Mouse (Mus musculus): ENCODE data around the gene Inha. TPM values are rescaled to one million over a fixed set of nuclear protein-coding genes. Genes with fewer than 3 reads are reported as not detected.

Inha gene
- polyA plus RNA-seq, 1 experiment = 0.64 TPM

DNA sequence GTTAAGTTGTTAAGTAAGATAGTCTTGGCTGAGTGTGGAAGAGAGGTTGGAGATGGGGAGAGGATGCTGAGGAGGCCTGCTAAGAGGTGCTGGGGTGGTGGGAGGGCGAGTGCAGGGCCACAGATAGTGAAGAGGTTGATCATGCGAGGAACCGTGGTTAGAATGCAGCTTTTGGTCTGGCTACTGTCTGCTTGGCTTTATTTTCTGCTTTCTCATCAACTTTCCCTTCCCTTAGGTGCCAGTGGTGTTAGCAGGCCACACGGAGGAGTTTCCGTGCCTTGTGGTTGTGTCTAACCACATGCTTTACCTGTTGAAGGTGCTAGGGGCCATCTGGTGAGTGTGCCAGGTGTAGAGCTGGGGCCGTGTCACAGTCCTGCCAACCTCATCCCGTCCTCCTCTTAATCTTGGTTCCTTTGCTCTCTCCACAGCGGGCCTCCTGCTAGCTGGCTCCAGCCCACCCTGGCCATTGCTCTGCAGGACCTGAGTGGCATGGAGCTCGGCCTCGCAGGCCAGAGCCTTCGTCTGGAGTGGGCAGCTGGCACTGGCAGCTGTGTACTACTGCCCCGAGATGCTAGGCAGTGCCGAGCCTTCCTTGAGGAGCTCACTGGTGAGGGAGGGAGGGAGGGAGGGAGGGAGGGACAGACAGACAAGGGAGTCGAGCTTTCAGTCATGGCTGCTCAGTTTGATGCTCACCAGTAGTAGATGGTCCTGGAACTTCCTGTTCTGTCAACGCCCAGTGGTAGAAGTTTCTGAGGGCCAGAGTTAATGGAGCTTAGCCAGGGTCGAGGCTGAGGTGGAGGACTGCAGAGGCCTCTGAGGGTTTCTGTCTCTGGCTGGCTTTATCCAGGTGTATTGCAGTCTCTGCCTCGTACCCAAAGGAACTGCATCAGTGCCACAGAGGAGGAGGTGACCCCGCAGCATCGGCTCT is 26.7 kb downstream of the Inha start:
- Histone ChIP-seq H3K79me2 (ENCODE audit: control insufficient read depth, insufficient read depth) (no peaks in the 10 kb centered on the region), H3K36me3 (ENCODE audit: control insufficient read depth, insufficient read depth) (peaks cover 7% of the 10 kb centered on the region), H3K4me3 (ENCODE audit: insufficient read depth, poor library complexity, severe bottlenecking) (no peak overlapping the region), H3K27me3 (ENCODE audit: control insufficient read depth, insufficient read depth, insufficient read length) (no peaks in the 10 kb centered on the region), H3K79me3 (ENCODE audit: low read depth) (no peaks in the 10 kb centered on the region), H3ac (ENCODE audit: control insufficient read depth, insufficient read length, low read depth) (no peak overlapping the region)
- TF ChIP-seq FOSL1 (IDR thresholded peaks at IDR 0.05; ENCODE audit: insufficient read depth, low read length, poor library complexity, severe bottlenecking) (no peak), USF1 (IDR thresholded peaks at IDR 0.05; ENCODE audit: low read depth) (no peak), CTCF (IDR thresholded peaks at IDR 0.05; ENCODE audit: control insufficient read depth, insufficient read depth, insufficient read length) (no peak), MAX (IDR thresholded peaks at IDR 0.05) (no peak), MYOD1 (IDR thresholded peaks at IDR 0.05; ENCODE audit: control insufficient read depth, insufficient read length, low read depth) (no peak), CEBPB (IDR thresholded peaks at IDR 0.05; ENCODE audit: low read depth) (no peak), MYOG (IDR thresholded peaks at IDR 0.05; ENCODE audit: control insufficient read depth, extremely low read depth, insufficient read length) (no peak)

DNA sequence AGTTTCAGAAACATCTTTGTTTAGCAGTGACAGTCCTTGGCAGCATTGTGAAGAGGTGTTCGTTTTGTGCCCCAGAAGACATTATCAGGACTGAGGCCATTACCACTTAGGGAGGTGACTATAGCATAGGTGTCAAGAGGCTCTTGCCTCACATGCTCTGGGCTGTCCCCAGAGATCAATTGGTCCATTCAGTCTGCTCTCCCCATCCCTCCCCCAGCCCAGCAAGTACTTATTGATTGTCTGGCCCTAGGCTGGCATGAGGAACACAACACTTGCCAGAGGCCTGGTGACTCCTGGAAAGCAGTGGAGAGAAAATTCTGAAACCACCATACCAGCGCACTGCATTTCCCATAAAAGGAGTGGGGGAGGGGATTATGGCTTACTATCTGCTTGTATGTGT is 30.7 kb downstream of the Inha start:
- Histone ChIP-seq H3K27me3 (ENCODE audit: control insufficient read depth, insufficient read depth, insufficient read length) (no peaks in the 10 kb centered on the region), H3K36me3 (ENCODE audit: control insufficient read depth, insufficient read depth) (peaks cover 7% of the 10 kb centered on the region), H3ac (ENCODE audit: control insufficient read depth, insufficient read length, low read depth) (no peak overlapping the region), H3K79me2 (ENCODE audit: control insufficient read depth, insufficient read depth) (no peaks in the 10 kb centered on the region), H3K4me3 (ENCODE audit: insufficient read depth, poor library complexity, severe bottlenecking) (no peak overlapping the region), H3K79me3 (ENCODE audit: low read depth) (no peaks in the 10 kb centered on the region)
- TF ChIP-seq USF1 (IDR thresholded peaks at IDR 0.05; ENCODE audit: low read depth) = no peak
- TF ChIP-seq MYOD1 (IDR thresholded peaks at IDR 0.05; ENCODE audit: control insufficient read depth, insufficient read length, low read depth) = no peak
- no peak for TF ChIP-seq CEBPB (IDR thresholded peaks at IDR 0.05; ENCODE audit: low read depth)

- H3K36me3 ChIP-seq (ENCODE audit: control insufficient read depth, insufficient read depth) = peaks cover 7% of the 10 kb centered on the region
- no peaks in the 10 kb centered on the region for H3K79me3 ChIP-seq (ENCODE audit: low read depth)
- H3K4me3 ChIP-seq (ENCODE audit: insufficient read depth, poor library complexity, severe bottlenecking) = no peak overlapping the region
- no peak for TF ChIP-seq MAX (IDR thresholded peaks at IDR 0.05)
- no peak for TF ChIP-seq CEBPB (IDR thresholded peaks at IDR 0.05; ENCODE audit: low read depth)
- no peak for TF ChIP-seq CTCF (IDR thresholded peaks at IDR 0.05; ENCODE audit: control insufficient read depth, insufficient read depth, insufficient read length)
- TF ChIP-seq MYOD1 (IDR thresholded peaks at IDR 0.05; ENCODE audit: control insufficient read depth, insufficient read length, low read depth) = no peak
- H3ac ChIP-seq (ENCODE audit: control insufficient read depth, insufficient read length, low read depth) = no peak overlapping the region
- H3K27me3 ChIP-seq (ENCODE audit: control insufficient read depth, insufficient read depth, insufficient read length) = no peaks in the 10 kb centered on the region
- no peaks in the 10 kb centered on the region for H3K79me2 ChIP-seq (ENCODE audit: control insufficient read depth, insufficient read depth)
Observed at GRCm38 (mm10) chr1:75538597-75539190, 31.8 kb downstream of the Inha start.

GRCm38 (mm10) chr1:75541496-75541895 is 34.6 kb downstream of the Inha start:
- Histone ChIP-seq H3K79me2 (ENCODE audit: control insufficient read depth, insufficient read depth) (no peaks in the 10 kb centered on the region), H3K4me3 (ENCODE audit: insufficient read depth, poor library complexity, severe bottlenecking) (no peak overlapping the region), H3ac (ENCODE audit: control insufficient read depth, insufficient read length, low read depth) (no peak overlapping the region), H3K27me3 (ENCODE audit: control insufficient read depth, insufficient read depth, insufficient read length) (no peaks in the 10 kb centered on the region), H3K79me3 (ENCODE audit: low read depth) (no peaks in the 10 kb centered on the region), H3K36me3 (ENCODE audit: control insufficient read depth, insufficient read depth) (peaks cover 7% of the 10 kb centered on the region)
- no peak for TF ChIP-seq CTCF (IDR thresholded peaks at IDR 0.05; ENCODE audit: control insufficient read depth, insufficient read depth, insufficient read length)
- no peak for TF ChIP-seq MYOG (IDR thresholded peaks at IDR 0.05; ENCODE audit: control insufficient read depth, extremely low read depth, insufficient read length)
- no peak for TF ChIP-seq MAX (IDR thresholded peaks at IDR 0.05)

DNA sequence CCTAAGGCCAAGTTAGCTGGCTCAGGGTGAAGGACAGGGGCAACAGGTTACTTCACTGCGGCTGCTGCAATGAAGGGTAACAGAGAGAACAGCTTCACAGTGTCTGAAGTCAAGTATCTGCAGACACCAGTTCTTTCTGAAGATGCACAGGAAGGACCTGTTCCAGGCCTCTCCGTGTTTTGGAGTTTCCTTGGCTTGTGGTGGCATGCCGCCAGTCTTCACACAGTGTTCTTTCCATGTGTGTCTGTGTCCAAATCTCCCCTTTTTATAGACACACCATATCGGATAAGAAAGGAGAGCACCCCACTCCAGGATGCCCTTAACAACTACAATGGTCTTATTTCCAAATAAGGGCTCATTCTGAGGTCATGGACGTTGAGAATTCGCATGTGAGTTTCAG is 37.5 kb downstream of the Inha start:
- Histone ChIP-seq H3K36me3 (ENCODE audit: control insufficient read depth, insufficient read depth) (no peaks in the 10 kb centered on the region), H3K4me3 (ENCODE audit: insufficient read depth, poor library complexity, severe bottlenecking) (no peak overlapping the region), H3K79me3 (ENCODE audit: low read depth) (no peaks in the 10 kb centered on the region), H3K79me2 (ENCODE audit: control insufficient read depth, insufficient read depth) (no peaks in the 10 kb centered on the region), H3ac (ENCODE audit: control insufficient read depth, insufficient read length, low read depth) (no peak overlapping the region), H3K27me3 (ENCODE audit: control insufficient read depth, insufficient read depth, insufficient read length) (no peaks in the 10 kb centered on the region)
- no peak for TF ChIP-seq CTCF (IDR thresholded peaks at IDR 0.05; ENCODE audit: control insufficient read depth, insufficient read depth, insufficient read length)
- TF ChIP-seq CEBPB (IDR thresholded peaks at IDR 0.05; ENCODE audit: low read depth) = no peak
- no peak for TF ChIP-seq USF1 (IDR thresholded peaks at IDR 0.05; ENCODE audit: low read depth)
- no peak for TF ChIP-seq MAX (IDR thresholded peaks at IDR 0.05)

All from C2C12 (cell line).